Mouse (Mus musculus) ES-Bruce4 (cell line): ENCODE results near the gene Tmem273.

Source experiments
- CTCF ChIP-seq: IDR thresholded peaks from one replicate; pipeline ENCODE4 v1.8.1; 2011; ENCODE audit warnings: low read depth, low read length
- EP300 ChIP-seq: IDR thresholded peaks from 2 replicates; pipeline ENCODE4 v1.6.1; 2011; ENCODE audit warnings: low read depth, low read length; ENCODE audit not compliant: insufficient read depth

GRCm38 (mm10) chr14:32748519-32748918, 37.2 kb upstream of the Tmem273 start:
- no peak for TF ChIP-seq EP300
- TF ChIP-seq CTCF: no peak
